Mouse (Mus musculus) hindbrain, embryonic 10.5 days (tissue): ENCODE measurements around the gene Sae1. TPM values are rescaled to one million over a fixed set of nuclear protein-coding genes. Genes with fewer than 3 reads are reported as not detected.
A peak's percentile ranks its signal among the peaks of the same experiment; 100 is the strongest.

ENCODE experiments used
- DNase-seq: peaks from one replicate; pipeline ENCODE4 v3.0.0-alpha.2; 2017; ENCODE audit warnings: low spot score
- H3K27ac ChIP-seq: fragments of 300-500 bp; sonication (generic); 2 replicates; pipeline ENCODE4 v1.5.1; 2016; ENCODE audit warnings: mild to moderate bottlenecking, moderate library complexity
- H3K27me3 ChIP-seq: fragments of 300-500 bp; sonication (generic); 2 replicates; pipeline ENCODE4 v1.6.1; 2016; ENCODE audit warnings: mild to moderate bottlenecking; ENCODE audit not compliant: poor library complexity, insufficient read depth, severe bottlenecking
- H3K36me3 ChIP-seq: fragments of 300-500 bp; sonication (generic); 2 replicates; pipeline ENCODE4 v1.6.1; 2016; ENCODE audit warnings: mild to moderate bottlenecking, moderate library complexity
- H3K4me1 ChIP-seq: fragments of 300-500 bp; sonication (generic); replicated peaks from 2 replicates; pipeline ENCODE4 v1.6.1; 2016; ENCODE audit warnings: mild to moderate bottlenecking
- H3K4me3 ChIP-seq: fragments of 300-500 bp; sonication (generic); 2 replicates; pipeline ENCODE4 v1.5.1; 2016; ENCODE audit warnings: mild to moderate bottlenecking, moderate library complexity
- H3K9me3 ChIP-seq: fragments of 300-500 bp; sonication (generic); 2 replicates; pipeline ENCODE4 v1.6.1; 2016; ENCODE audit warnings: mild to moderate bottlenecking, moderate library complexity
- WGBS: fragments of 180-500 bp; shearing (Covaris S2); methylation state at CpG from one replicate; pipeline ENCODE4 v1.1.7; 2016; 5-methylcytosine and 5-hydroxymethylcytosine counted together
- polyA plus RNA-seq: library from polyadenylated mRNA; unstranded; fragments of >200 nt; fragmentation: Nextera tagmentation; extraction: Ambion mirVana; gene quantifications from 2 replicates; pipeline ENCODE4 v1.2.1, GENCODE M21; 2016

The Sae1 gene
- polyA plus RNA-seq, 1 experiment from 2014 or later: 371 TPM

DNA sequence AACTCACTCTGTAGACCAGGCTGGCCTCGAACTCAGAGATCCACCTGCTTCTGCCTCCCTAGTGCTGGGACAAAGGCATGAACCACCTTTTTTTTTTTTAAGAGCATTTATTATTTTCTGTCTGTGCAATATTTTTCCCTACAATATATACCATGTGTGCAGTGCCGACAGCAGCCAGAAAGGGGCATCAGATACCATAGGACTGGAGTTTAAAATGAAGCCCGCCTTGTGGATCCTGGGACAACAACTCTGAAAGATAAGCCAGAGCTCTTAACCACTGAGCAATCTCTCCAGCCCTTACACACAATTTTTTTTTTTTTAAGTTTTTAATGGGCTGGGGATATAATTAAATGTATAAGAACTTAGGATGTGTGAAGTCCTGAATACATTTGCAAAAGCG, 93.3 kb downstream of the Sae1 start:
- peak; percentile 42 for DNase-seq
- WGBS: 35% methylated on average over 4 of the region's 4 CpGs

GRCm38 (mm10) chr7:16287791-16288190, 99.8 kb downstream of the Sae1 start:
- no peak overlapping the region for H3K27ac ChIP-seq
- H3K9me3 ChIP-seq: no peaks in the 10 kb centered on the region
- DNase-seq: no peak
- no peak overlapping the region for H3K4me3 ChIP-seq
- H3K36me3 ChIP-seq: peaks cover 17% of the 10 kb centered on the region
- WGBS: 89% methylated on average over 1 of the region's 1 CpGs
- no peaks in the 10 kb centered on the region for H3K27me3 ChIP-seq
- H3K4me1 ChIP-seq: peaks cover 22% of the 10 kb centered on the region

More for the DNA sequence above, 93.3 kb downstream of the Sae1 start:
- H3K36me3 ChIP-seq: no peaks in the 10 kb centered on the region
- H3K27ac ChIP-seq: no peak overlapping the region; the same call in 1 of the 2 replicates
- peaks cover 36% of the 10 kb centered on the region for H3K4me1 ChIP-seq
- peak overlapping the region; percentile 61; the same call in 1 of the 2 replicates for H3K4me3 ChIP-seq
- peaks cover 12% of the 10 kb centered on the region for H3K27me3 ChIP-seq
- no peaks in the 10 kb centered on the region for H3K9me3 ChIP-seq

GRCm38 (mm10) chr7:16287016-16287415, 100.6 kb downstream of the Sae1 start:
- H3K4me3 ChIP-seq: peak overlapping the region; percentile 83
- H3K36me3 ChIP-seq: peaks cover 24% of the 10 kb centered on the region
- H3K27ac ChIP-seq: peak overlapping the region; percentile 97
- 87% methylated on average over 2 of the region's 2 CpGs for WGBS
- H3K4me1 ChIP-seq: peaks cover 23% of the 10 kb centered on the region
- no peaks in the 10 kb centered on the region for H3K27me3 ChIP-seq
- H3K9me3 ChIP-seq: no peaks in the 10 kb centered on the region
- no peak for DNase-seq

- Histone ChIP-seq H3K9me3 (no peaks in the 10 kb centered on the region), H3K36me3 (peaks cover 31% of the 10 kb centered on the region), H3K27me3 (no peaks in the 10 kb centered on the region), H3K4me1 (peaks cover 23% of the 10 kb centered on the region), H3K27ac (peak within 1 kb of the TSS; percentile 97), H3K4me3 (peak within 1 kb of the TSS; percentile 83)
- under 1% methylated on average over 67 of the region's 70 CpGs for WGBS
- DNase-seq: peak; percentile 99
Measured at GRCm38 (mm10) chr7:16286026-16286961, 101.3 kb downstream of the Sae1 start, which contains the start of gene Ccdc9. Gene Ccdc9, minus strand, starts transcription at chr7:16286795.

GRCm38 (mm10) chr7:16285450-16286025, 102.1 kb downstream of the Sae1 start:
- peaks cover 39% of the 10 kb centered on the region for H3K36me3 ChIP-seq
- peak overlapping the region; percentile 97; the same call in 1 of the 2 replicates for H3K27ac ChIP-seq
- H3K4me1 ChIP-seq: peaks cover 23% of the 10 kb centered on the region
- H3K9me3 ChIP-seq: no peaks in the 10 kb centered on the region
- no peaks in the 10 kb centered on the region for H3K27me3 ChIP-seq
- peak overlapping the region; percentile 83 for H3K4me3 ChIP-seq
- WGBS: 4% methylated on average over 14 of the region's 14 CpGs
- DNase-seq: peak; percentile 34

DNA sequence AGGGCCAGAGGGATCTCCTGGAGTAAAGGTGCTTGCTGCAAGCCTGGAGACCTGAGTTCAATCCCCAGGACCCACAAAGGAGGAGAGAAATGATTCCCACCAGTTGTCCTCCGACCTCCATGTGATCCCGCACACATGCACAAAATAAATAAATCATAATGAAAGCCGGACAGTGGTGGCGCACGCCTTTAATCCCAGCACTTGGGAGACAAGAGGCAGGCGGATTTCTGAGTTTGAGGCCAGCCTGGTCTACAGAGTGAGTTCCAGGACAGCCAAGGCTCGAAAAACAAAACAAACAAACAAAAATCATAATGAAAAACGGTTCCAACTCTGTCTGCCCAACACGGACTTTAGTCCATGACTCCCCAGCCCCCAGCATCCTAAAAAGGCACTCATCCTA, 102.7 kb downstream of the Sae1 start:
- Histone ChIP-seq H3K4me1 (peaks cover 23% of the 10 kb centered on the region), H3K27me3 (no peaks in the 10 kb centered on the region), H3K36me3 (peaks cover 45% of the 10 kb centered on the region), H3K9me3 (no peaks in the 10 kb centered on the region), H3K4me3 (peak overlapping the region; percentile 83), H3K27ac (no peak overlapping the region)
- no peak for DNase-seq
- 83% methylated on average over 9 of the region's 9 CpGs for WGBS

DNA sequence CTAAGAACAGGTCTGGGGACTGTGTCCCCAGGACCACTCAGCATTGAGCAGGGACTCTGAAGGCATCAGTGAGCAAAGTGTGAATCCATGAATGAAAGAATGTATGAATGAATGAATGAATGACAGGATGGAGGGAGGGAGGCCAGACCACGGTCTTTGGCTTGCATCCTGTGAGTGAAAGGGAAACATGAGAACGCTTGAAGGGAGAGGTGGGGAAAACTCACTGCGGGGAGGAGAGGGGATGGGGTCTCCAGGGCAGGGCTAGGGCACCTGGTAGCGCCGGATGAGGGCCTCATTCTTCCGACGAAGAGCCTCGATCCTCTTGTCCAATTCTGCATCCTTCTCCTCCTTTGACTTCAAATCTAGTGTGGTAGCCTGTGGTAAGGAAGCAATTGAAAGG, 103.6 kb downstream of the Sae1 start:
- Histone ChIP-seq H3K36me3 (peaks cover 53% of the 10 kb centered on the region), H3K4me1 (peaks cover 23% of the 10 kb centered on the region), H3K27me3 (no peaks in the 10 kb centered on the region), H3K27ac (no peak overlapping the region), H3K9me3 (no peaks in the 10 kb centered on the region), H3K4me3 (no peak overlapping the region)
- no peak for DNase-seq
- 92% methylated on average over 8 of the region's 8 CpGs for WGBS

DNA sequence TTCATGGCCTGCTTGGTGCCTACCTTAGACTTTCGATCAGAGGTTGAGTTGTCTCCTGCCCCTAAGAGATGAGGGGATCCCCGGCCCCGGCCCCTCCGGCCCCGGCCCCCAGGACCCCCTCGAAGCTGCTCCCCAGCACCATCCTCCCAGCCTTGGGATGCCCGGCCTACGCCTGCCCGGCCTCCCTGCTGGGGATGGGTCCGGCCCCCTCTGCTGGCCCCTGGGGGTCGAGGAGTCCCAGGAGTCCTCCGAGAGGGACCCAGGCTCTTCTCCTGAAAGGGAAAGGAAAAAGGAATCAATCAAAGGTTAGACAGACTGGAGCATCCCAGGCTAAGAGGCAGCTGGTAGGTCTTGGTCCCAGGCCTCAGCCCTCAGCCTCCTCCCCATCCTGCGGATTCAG, 105.3 kb downstream of the Sae1 start:
- H3K27ac ChIP-seq: no peak overlapping the region
- 88% methylated on average over 13 of the region's 13 CpGs for WGBS
- peaks cover 69% of the 10 kb centered on the region for H3K36me3 ChIP-seq
- no peaks in the 10 kb centered on the region for H3K9me3 ChIP-seq
- peaks cover 23% of the 10 kb centered on the region for H3K4me1 ChIP-seq
- no peak overlapping the region for H3K4me3 ChIP-seq
- no peak for DNase-seq
- H3K27me3 ChIP-seq: no peaks in the 10 kb centered on the region

- no peak for DNase-seq
- peaks cover 85% of the 10 kb centered on the region for H3K36me3 ChIP-seq
- 90% methylated on average over 11 of the region's 11 CpGs for WGBS
Measured at GRCm38 (mm10) chr7:16280721-16281120, 106.9 kb downstream of the Sae1 start.

GRCm38 (mm10) chr7:16274922-16275890, 112.4 kb downstream of the Sae1 start:
- no peaks in the 10 kb centered on the region for H3K9me3 ChIP-seq
- H3K36me3 ChIP-seq: peaks cover 51% of the 10 kb centered on the region
- WGBS: 89% methylated on average over 10 of the region's 10 CpGs
- no peak overlapping the region for H3K27ac ChIP-seq
- peaks cover 38% of the 10 kb centered on the region for H3K4me1 ChIP-seq
- no peak for DNase-seq
- no peak overlapping the region for H3K4me3 ChIP-seq
- H3K27me3 ChIP-seq: peaks cover 19% of the 10 kb centered on the region

More at GRCm38 (mm10) chr7:16280721-16281120, 106.9 kb downstream of the Sae1 start:
- Histone ChIP-seq H3K9me3 (no peaks in the 10 kb centered on the region), H3K27me3 (no peaks in the 10 kb centered on the region), H3K4me1 (peaks cover 21% of the 10 kb centered on the region), H3K27ac (no peak overlapping the region), H3K4me3 (no peak overlapping the region)

- peaks cover 23% of the 10 kb centered on the region for H3K27me3 ChIP-seq
- peak overlapping the region; percentile 88 for H3K27ac ChIP-seq
- peaks cover 38% of the 10 kb centered on the region for H3K4me1 ChIP-seq
- 0% methylated on average over 18 of the region's 18 CpGs for WGBS
- H3K9me3 ChIP-seq: no peaks in the 10 kb centered on the region
- peak; percentile 85 for DNase-seq
- peak overlapping the region; percentile 64 for H3K4me3 ChIP-seq
- H3K36me3 ChIP-seq: peaks cover 39% of the 10 kb centered on the region
Measured at GRCm38 (mm10) chr7:16273766-16274140, 113.9 kb downstream of the Sae1 start.

GRCm38 (mm10) chr7:16273081-16273765, 114.4 kb downstream of the Sae1 start, which contains the start of gene Inafm1:
Gene Inafm1, minus strand, starts transcription at chr7:16273617.
- H3K27me3 ChIP-seq: peaks cover 28% of the 10 kb centered on the region
- H3K36me3 ChIP-seq: peaks cover 34% of the 10 kb centered on the region
- DNase-seq: peak; percentile 93
- H3K4me3 ChIP-seq: peak within 1 kb of the TSS; percentile 64
- under 1% methylated on average over 49 of the region's 49 CpGs for WGBS
- peak within 1 kb of the TSS; percentile 88 for H3K27ac ChIP-seq
- peaks cover 38% of the 10 kb centered on the region for H3K4me1 ChIP-seq
- no peaks in the 10 kb centered on the region for H3K9me3 ChIP-seq
